Mouse (Mus musculus) thymus, adult 2 months (tissue): ENCODE measurements around the gene Gm13030. TPM values are rescaled to one million over a fixed set of nuclear protein-coding genes. Genes with fewer than 3 reads are reported as not detected.
A peak's percentile ranks its signal among the peaks of the same experiment; 100 is the strongest.
"Not testable (repeated sequence)": the region's sequence is repeated elsewhere in the genome, so short reads cannot be mapped to it uniquely, and the experiment has no call there.

Experiments
- DNase-seq: peaks from one replicate; pipeline ENCODE4 v3.0.0; 2021
- H3K27ac ChIP-seq: fragments of 200-500 bp; 2 replicates; pipeline ENCODE4 v1.5.1; 2012; ENCODE audit warnings: low read length, control low read depth; ENCODE audit not compliant: control insufficient read depth, insufficient read depth
- H3K27me3 ChIP-seq: fragments of 200-500 bp; 2 replicates; pipeline ENCODE4 v1.6.1; 2012; ENCODE audit warnings: mild to moderate bottlenecking, low read length, moderate library complexity, mixed read lengths; ENCODE audit not compliant: control insufficient read depth, insufficient read depth
- H3K36me3 ChIP-seq: fragments of 200-500 bp; 2 replicates; pipeline ENCODE4 v1.6.1; 2012; ENCODE audit warnings: mild to moderate bottlenecking, low read length, moderate library complexity; ENCODE audit not compliant: control insufficient read depth, insufficient read depth
- H3K4me1 ChIP-seq: fragments of 200-500 bp; replicated peaks from 2 replicates; pipeline ENCODE4 v1.6.1; 2012; ENCODE audit warnings: low read length; ENCODE audit not compliant: control insufficient read depth, insufficient read depth
- H3K4me3 ChIP-seq: fragments of 200-500 bp; 2 replicates; pipeline ENCODE4 v1.5.1; 2012; ENCODE audit warnings: mild to moderate bottlenecking, low read length, control low read depth, moderate library complexity; ENCODE audit not compliant: control insufficient read depth, insufficient read depth
- CTCF ChIP-seq: fragments of 200-500 bp; IDR thresholded peaks from 2 replicates; pipeline ENCODE4 v1.5.1; 2012; ENCODE audit warnings: mild to moderate bottlenecking, control low read depth, low read length, moderate library complexity, borderline replicate concordance; ENCODE audit not compliant: control insufficient read depth, poor library complexity, insufficient read depth; ENCODE audit errors: extremely low read depth
- POLR2A ChIP-seq: fragments of 200-500 bp; IDR thresholded peaks from 2 replicates; pipeline ENCODE4 v1.6.1; 2012; ENCODE audit warnings: mild to moderate bottlenecking, low read length, control low read depth, moderate library complexity; ENCODE audit not compliant: control insufficient read depth, poor library complexity, insufficient read depth; ENCODE audit errors: extremely low read depth
- whole genome bisulfite sequencing: fragments of 180-500 bp; shearing (Covaris S2); methylation state at CpG from one replicate; pipeline ENCODE4 v1.1.7; 2018; 5-methylcytosine and 5-hydroxymethylcytosine counted together
- polyA plus RNA-seq: library from polyadenylated mRNA; depleted of rRNA; stranded (reverse); fragments of >200 nt; gene quantifications from 2 replicates; pipeline ENCODE4 v1.2.3, GENCODE M21; 2012

Gene Gm13030
- polyA plus RNA-seq, 1 experiment, result not detected

DNA sequence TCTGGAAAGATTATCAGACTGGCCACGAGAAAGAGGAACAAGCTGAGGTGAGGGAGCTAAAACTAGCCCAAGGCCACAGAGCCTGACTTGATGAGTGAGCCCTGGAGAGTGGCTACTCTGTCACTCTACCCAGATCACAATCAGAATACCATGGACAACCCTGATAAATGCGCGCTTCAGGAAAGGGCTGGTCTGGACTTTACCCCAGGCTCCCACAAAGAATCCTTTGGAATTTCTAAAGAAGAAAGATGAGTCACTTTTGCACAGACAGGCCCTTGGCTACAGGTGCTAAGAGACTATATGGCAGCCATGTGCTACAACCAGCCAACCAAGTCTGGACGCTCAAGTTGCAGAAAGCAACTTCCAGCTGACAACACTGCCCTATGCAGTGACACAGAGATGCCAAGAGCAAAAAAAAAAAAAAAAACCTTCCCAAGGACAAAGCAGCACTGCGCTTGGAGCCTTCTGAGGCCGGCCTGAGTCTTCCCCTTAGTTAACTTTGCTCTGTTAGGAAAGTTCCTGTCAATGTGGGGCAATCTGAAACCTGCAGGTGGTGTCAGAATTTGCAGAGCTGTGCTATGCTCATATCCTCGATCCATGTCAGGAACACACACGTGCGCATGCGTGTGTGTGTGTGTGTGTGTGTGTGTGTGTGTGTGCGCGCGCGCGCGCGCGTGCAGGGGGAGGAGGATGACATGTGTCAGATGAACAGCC, 32.0 kb upstream of the Gm13030 start:
- DNase-seq, result no peak
- Histone ChIP-seq H3K4me1 (no peaks in the 10 kb centered on the region), H3K4me3 (no peak overlapping the region), H3K27ac (no peak overlapping the region), H3K36me3 (peaks cover 14% of the 10 kb centered on the region), H3K27me3 (no peaks in the 10 kb centered on the region)
- TF ChIP-seq POLR2A (no peak), CTCF (no peak)
- WGBS, result 93% methylated on average over 18 of the region's 18 CpGs

DNA sequence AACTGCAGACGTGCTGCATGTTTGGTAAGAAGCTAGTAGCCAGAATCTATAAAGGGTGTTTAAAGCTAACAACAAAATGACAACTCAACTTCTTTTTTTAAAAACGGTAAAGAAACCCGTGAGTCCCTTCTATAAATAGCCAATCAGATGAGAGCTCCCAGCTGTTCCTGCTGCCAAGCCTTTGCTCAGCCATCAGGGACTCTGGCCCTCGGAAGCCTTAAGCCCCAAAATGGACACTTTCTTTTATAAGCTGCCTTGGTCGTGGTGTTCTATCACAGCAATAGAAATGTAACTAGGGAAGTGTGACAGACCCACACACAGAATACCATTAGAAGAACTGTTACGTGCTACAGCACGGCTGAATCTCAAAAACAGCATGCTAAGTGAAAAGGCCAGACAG, 25.6 kb upstream of the Gm13030 start:
- H3K4me3 ChIP-seq, result no peak overlapping the region
- TF ChIP-seq POLR2A, result no peak
- no peak for TF ChIP-seq CTCF
- 89% methylated on average over 7 of the region's 7 CpGs for WGBS
- H3K36me3 ChIP-seq, result peaks cover 20% of the 10 kb centered on the region
- H3K4me1 ChIP-seq, result no peaks in the 10 kb centered on the region
- H3K27ac ChIP-seq, result no peak overlapping the region
- no peak for DNase-seq
- no peaks in the 10 kb centered on the region for H3K27me3 ChIP-seq

DNA sequence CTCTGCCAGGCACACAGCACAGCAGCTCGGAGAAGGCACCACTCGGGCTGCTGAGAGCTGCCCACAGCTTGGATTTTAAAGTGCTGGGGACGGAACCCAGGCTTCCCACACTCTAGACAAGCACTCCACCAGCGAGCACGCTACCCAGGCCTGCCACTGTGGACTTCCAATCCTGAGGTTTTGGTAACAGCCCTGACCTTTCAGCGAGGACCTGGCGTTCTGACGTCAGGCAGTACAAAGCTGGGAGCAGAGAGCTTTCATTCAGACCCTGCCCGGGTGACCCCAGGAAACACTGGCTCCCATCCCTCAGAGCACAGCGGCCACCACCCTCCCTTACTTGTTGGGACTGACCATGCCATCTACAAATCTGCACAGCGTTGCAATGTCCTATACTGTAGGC, 20.0 kb upstream of the Gm13030 start:
- not testable (repeated sequence) for H3K27ac ChIP-seq, H3K27me3 ChIP-seq, H3K4me1 ChIP-seq, DNase-seq, H3K4me3 ChIP-seq
- 97% methylated on average over 11 of the region's 11 CpGs for WGBS
- H3K36me3 ChIP-seq, result peaks cover 15% of the 10 kb centered on the region

DNA sequence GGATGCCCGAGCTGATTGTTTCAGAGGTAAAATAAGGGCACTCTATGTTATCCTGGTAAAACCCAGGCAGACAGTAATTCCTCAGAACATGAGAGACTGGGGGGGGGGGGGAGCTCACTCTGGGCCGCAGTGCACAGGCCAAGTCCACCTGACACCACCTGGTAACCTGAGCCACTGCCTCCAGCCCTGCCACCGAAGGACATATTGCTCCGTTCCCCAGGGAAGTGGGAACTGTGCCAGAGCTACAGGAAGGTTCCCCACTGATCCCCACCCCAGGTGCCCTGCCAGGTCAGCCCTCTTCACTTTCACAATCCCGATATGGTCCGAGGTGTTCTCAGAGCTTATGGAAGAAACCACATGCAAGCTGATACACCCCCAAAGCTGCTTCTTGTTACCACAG, 18.9 kb upstream of the Gm13030 start:
- H3K27me3 ChIP-seq, result no peaks in the 10 kb centered on the region
- 92% methylated on average over 6 of the region's 6 CpGs for WGBS
- TF ChIP-seq POLR2A (no peak), CTCF (no peak)
- H3K4me3 ChIP-seq, result no peak overlapping the region
- DNase-seq, result no peak
- no peak overlapping the region for H3K27ac ChIP-seq
- H3K36me3 ChIP-seq, result peaks cover 11% of the 10 kb centered on the region
- no peaks in the 10 kb centered on the region for H3K4me1 ChIP-seq

DNA sequence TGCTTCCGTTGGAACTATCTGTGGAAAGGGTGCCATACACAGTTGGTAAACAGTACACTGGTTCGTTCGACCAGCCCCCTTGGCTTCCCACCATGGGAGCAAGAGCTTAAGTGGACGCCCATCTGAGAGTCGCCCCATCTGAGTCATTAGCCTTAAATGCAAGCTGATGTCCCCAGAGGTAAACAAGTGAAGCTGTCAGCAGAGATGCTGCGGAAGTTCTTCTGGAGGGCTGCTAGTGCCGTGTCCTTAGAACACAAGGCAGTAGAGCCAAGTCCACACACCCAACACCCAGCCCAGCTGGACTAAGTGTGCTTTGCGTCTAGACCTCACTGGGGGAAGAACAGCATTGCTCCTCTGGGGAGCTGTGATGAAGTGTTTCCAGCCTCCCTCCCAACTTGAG, 15.9 kb upstream of the Gm13030 start:
- H3K27me3 ChIP-seq, result no peaks in the 10 kb centered on the region
- H3K36me3 ChIP-seq, result no peaks in the 10 kb centered on the region
- 91% methylated on average over 8 of the region's 8 CpGs for WGBS
- H3K4me3 ChIP-seq, result no peak overlapping the region
- H3K27ac ChIP-seq, result no peak overlapping the region
- no peak for TF ChIP-seq CTCF
- no peak for TF ChIP-seq POLR2A
- no peak for DNase-seq
- no peaks in the 10 kb centered on the region for H3K4me1 ChIP-seq

DNA sequence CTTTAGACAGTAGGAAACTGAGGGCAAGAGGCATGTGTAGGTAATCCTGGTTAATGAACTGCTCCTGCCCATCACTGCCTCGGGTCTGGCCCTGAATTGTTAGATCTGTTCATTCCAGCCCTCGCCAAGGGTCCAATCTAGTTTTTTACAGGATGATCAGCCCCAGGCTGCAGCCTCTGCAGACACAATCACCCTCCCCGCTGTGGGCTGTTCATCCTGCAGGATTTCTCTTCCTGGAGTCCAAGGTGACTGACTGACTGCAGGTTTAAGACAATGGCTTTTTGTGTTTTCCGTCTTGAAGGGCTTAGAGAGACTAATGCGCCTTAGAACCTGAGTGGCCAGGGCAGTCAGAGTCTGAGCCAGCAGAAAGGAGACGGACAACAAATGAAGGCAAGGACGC, 15.4 kb upstream of the Gm13030 start:
- TF ChIP-seq POLR2A, result no peak
- no peak for TF ChIP-seq CTCF
- Histone ChIP-seq H3K27ac (no peak overlapping the region), H3K4me3 (no peak overlapping the region), H3K27me3 (no peaks in the 10 kb centered on the region), H3K36me3 (no peaks in the 10 kb centered on the region), H3K4me1 (no peaks in the 10 kb centered on the region)
- DNase-seq, result no peak
- WGBS, result 85% methylated on average over 7 of the region's 7 CpGs

DNA sequence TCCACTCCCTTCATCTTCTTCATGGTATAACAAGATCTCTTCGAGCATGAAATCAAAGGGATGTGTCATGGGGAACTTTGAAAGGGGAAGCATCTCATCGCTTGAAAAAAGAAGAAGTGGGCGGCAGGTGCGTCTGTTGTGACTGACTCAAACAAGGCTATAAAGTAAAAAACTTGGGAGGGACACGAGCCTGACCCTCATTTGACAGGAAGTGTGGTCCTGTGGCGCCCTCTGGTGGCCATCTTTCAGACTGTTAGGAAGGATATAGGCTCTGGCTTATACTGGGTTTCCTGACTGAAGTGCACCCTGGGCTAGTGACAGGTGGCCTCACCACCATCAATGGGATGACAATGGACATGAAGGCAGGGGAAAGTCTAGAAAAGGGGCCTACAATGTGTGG, 10.5 kb upstream of the Gm13030 start:
- DNase-seq, result peak; percentile 66
- H3K27me3 ChIP-seq, result no peaks in the 10 kb centered on the region
- WGBS, result 2% methylated on average over 6 of the region's 6 CpGs
- TF ChIP-seq POLR2A (no peak), CTCF (no peak)
- H3K27ac ChIP-seq, result no peak overlapping the region
- no peaks in the 10 kb centered on the region for H3K36me3 ChIP-seq
- H3K4me1 ChIP-seq, result no peaks in the 10 kb centered on the region
- H3K4me3 ChIP-seq, result no peak overlapping the region
